ENCODE assay signal across 16 mouse cellular contexts in genomic region chr8:11282139-11282538, GRCm38 (mm10). TPM values are rescaled to one million over a fixed set of nuclear protein-coding genes. Genes with fewer than 3 reads are reported as not detected.
DNase-seq lines count a peak whose midpoint lies in the region; ATAC-seq and TF ChIP-seq lines count a peak whose summit lies in the region.
"Had no signal": no experiment of that assay in that cellular context is flagged by ENCODE, and none has a peak within 500 bp of the region (broad histone marks: within the 10 kb centered on the region; RNA-seq: fewer than 3 reads in every experiment).

No protein-coding gene starts in this region.

- WGBS in kidney, adult 2 months, result 18% methylated on average over 10 of the region's 10 CpGs
- WGBS in forebrain, embryonic 11.5 days, result 72% methylated on average over 10 of the region's 10 CpGs

- no peak overlapping the region for H3K27ac ChIP-seq in kidney, adult 2 months (ENCODE audit: insufficient read depth, low read depth, low read length)
- no peak overlapping the region for H3K27ac ChIP-seq in forebrain, embryonic 11.5 days (ENCODE audit: low read depth, low read length)
- H3K27ac ChIP-seq: embryonic facial prominence, embryonic 13.5 days; hindbrain, embryonic 10.5 days; liver, embryonic 12.5 days had no signal

- no peaks in the 10 kb centered on the region for H3K36me3 ChIP-seq in kidney, adult 2 months (ENCODE audit: control insufficient read depth, insufficient read depth, low read length)
- no peaks in the 10 kb centered on the region for H3K36me3 ChIP-seq in forebrain, embryonic 11.5 days (ENCODE audit: control insufficient read depth, insufficient read depth, low read length)
- H3K36me3 ChIP-seq: hindbrain, embryonic 10.5 days; liver, embryonic 12.5 days had no signal

- ATAC-seq in forebrain, embryonic 11.5 days (replicated peaks; ENCODE audit: low FRiP score), result no peak
- ATAC-seq: liver, embryonic 12.5 days had no signal

- DNase-seq in gastrocnemius, postnatal 10 days, result peak; percentile 34
- no peak for DNase-seq in gastrocnemius, adult 8-10 months (ENCODE audit: low spot score in 2 of 2)
- peak; percentile 74 for DNase-seq in kidney, adult 2 months
- no peak for DNase-seq in kidney, adult 18-20 months
- peak; percentile 70 for DNase-seq in kidney, adult 9 months
- DNase-seq in kidney, postnatal 4 days, result peak; percentile 48 to 65
- no peak for DNase-seq in adrenal gland, adult (ENCODE audit: inconsistent age in 2 of 2, low spot score in 1 of 2)
- DNase-seq in forebrain, embryonic 11.5 days (ENCODE audit: low spot score), result no peak
- DNase-seq: cerebellum, adult 11 months; left cerebral cortex, postnatal 4 days; right cerebral cortex, postnatal 14 days; thymus, postnatal 4 days had no signal

- no peak overlapping the region for H3K4me2 ChIP-seq in forebrain, embryonic 11.5 days (ENCODE audit: low read depth, low read length, severe bottlenecking)
- H3K4me2 ChIP-seq: embryonic facial prominence, embryonic 13.5 days; liver, embryonic 12.5 days had no signal

- H3K9me3 ChIP-seq in forebrain, embryonic 11.5 days (ENCODE audit: control insufficient read depth, low read length), result no peaks in the 10 kb centered on the region
- H3K9me3 ChIP-seq: embryonic facial prominence, embryonic 13.5 days; hindbrain, embryonic 10.5 days; liver, embryonic 12.5 days had no signal

- no peak for TF ChIP-seq CTCF in kidney, adult 2 months (conservative IDR thresholded peaks at IDR 0.05; ENCODE audit: insufficient read depth, insufficient read length, low read depth, low read length)

- no peak overlapping the region for H3K4me3 ChIP-seq in kidney, adult 2 months (ENCODE audit: insufficient read depth, low read depth, low read length)
- no peak overlapping the region for H3K4me3 ChIP-seq in forebrain, embryonic 11.5 days (ENCODE audit: low read depth, low read length)
- H3K4me3 ChIP-seq: embryonic facial prominence, embryonic 13.5 days; hindbrain, embryonic 10.5 days; liver, embryonic 12.5 days had no signal

- H3K4me1 ChIP-seq in kidney, adult 2 months (ENCODE audit: control insufficient read depth, insufficient read depth, low read length), result peaks cover 63% of the 10 kb centered on the region
- H3K4me1 ChIP-seq in forebrain, embryonic 11.5 days (replicated peaks; ENCODE audit: control insufficient read depth, insufficient read depth, low read length), result peaks cover 18% of the 10 kb centered on the region

- no peaks in the 10 kb centered on the region for H3K27me3 ChIP-seq in kidney, adult 2 months (replicated peaks; ENCODE audit: control insufficient read depth, insufficient read depth, low read length)
- no peaks in the 10 kb centered on the region for H3K27me3 ChIP-seq in forebrain, embryonic 11.5 days (ENCODE audit: control insufficient read depth, insufficient read depth, low read length)
- H3K27me3 ChIP-seq: embryonic facial prominence, embryonic 13.5 days had no signal

- no peak for TF ChIP-seq POLR2A in kidney, adult 2 months (IDR thresholded peaks at IDR 0.05; ENCODE audit: low read depth, low read length)

- no peak overlapping the region for H3K9ac ChIP-seq in forebrain, embryonic 11.5 days (ENCODE audit: low read length)
- H3K9ac ChIP-seq: embryonic facial prominence, embryonic 13.5 days; liver, embryonic 12.5 days had no signal

RNA-seq across cellular contexts. Expression of gene Col4a2, which starts 30.5 kb away (rescaled TPM):
- 100 to 1,000 TPM; 340 to 382 TPM for total RNA-seq in gastrocnemius, postnatal 10 days (2021)
- 10 to 100 TPM; 17.8 to 38.4 (median 26.0) TPM for total RNA-seq in gastrocnemius, adult 8-10 months (2022)
- polyA plus RNA-seq in kidney, adult 2 months (2012; rRNA removed), result 75.6 and 83.5 TPM in 2 replicates
- 40.4 and 45.4 TPM in 2 replicates for polyA plus RNA-seq in forebrain, embryonic 11.5 days (2014; fragmentation: Nextera tagmentation; extraction: Ambion mirVana)
- total RNA-seq: neutrophil, adult 5-6 weeks had no signal

RNA-seq across cellular contexts. Expression of gene Col4a1, which starts 30.5 kb away (rescaled TPM):
- total RNA-seq in gastrocnemius, postnatal 10 days (2021), result 100 to 1,000 TPM; 741 to 775 TPM
- total RNA-seq in gastrocnemius, adult 8-10 months (2022), result 10 to 100 TPM; 27.4 to 61.7 (median 46.3) TPM
- 216 and 304 TPM in 2 replicates for polyA plus RNA-seq in kidney, adult 2 months (2012; rRNA removed)
- polyA plus RNA-seq in forebrain, embryonic 11.5 days (2014; fragmentation: Nextera tagmentation; extraction: Ambion mirVana), result 118 and 130 TPM in 2 replicates
- total RNA-seq: neutrophil, adult 5-6 weeks had no signal

Comparison
In these comparisons a context has a peak if more than half of its experiments do, and no peak if none do; other contexts are left out.
1. DNase-seq: peak in gastrocnemius, postnatal 10 days (single experiment), kidney, adult 2 months (single experiment), kidney, adult 9 months (single experiment) and kidney, postnatal 4 days (2 of 2); none in gastrocnemius, adult 8-10 months (0 of 2), kidney, adult 18-20 months (single experiment), adrenal gland, adult (0 of 2) and forebrain, embryonic 11.5 days (single experiment).
2. RNA of gene Col4a2, which starts 30.5 kb away (total RNA-seq): 340 to 382 TPM in gastrocnemius, postnatal 10 days; 17.8 to 38.4 TPM in gastrocnemius, adult 8-10 months; every median in the first group is over 4 times any median in the second.
3. RNA of gene Col4a1, which starts 30.5 kb away (total RNA-seq): 741 to 775 TPM in gastrocnemius, postnatal 10 days; 27.4 to 61.7 TPM in gastrocnemius, adult 8-10 months; every median in the first group is over 10 times any median in the second.